Mouse (Mus musculus) 3T3-L1 (cell line): Measurements from ENCODE around the gene Stap2.

Experiments used
- DNase-seq: peaks from one replicate; pipeline ENCODE4 v3.0.0-alpha.2; 2015; ENCODE audit warnings: low read depth, low spot score

The Stap2 gene

DNA sequence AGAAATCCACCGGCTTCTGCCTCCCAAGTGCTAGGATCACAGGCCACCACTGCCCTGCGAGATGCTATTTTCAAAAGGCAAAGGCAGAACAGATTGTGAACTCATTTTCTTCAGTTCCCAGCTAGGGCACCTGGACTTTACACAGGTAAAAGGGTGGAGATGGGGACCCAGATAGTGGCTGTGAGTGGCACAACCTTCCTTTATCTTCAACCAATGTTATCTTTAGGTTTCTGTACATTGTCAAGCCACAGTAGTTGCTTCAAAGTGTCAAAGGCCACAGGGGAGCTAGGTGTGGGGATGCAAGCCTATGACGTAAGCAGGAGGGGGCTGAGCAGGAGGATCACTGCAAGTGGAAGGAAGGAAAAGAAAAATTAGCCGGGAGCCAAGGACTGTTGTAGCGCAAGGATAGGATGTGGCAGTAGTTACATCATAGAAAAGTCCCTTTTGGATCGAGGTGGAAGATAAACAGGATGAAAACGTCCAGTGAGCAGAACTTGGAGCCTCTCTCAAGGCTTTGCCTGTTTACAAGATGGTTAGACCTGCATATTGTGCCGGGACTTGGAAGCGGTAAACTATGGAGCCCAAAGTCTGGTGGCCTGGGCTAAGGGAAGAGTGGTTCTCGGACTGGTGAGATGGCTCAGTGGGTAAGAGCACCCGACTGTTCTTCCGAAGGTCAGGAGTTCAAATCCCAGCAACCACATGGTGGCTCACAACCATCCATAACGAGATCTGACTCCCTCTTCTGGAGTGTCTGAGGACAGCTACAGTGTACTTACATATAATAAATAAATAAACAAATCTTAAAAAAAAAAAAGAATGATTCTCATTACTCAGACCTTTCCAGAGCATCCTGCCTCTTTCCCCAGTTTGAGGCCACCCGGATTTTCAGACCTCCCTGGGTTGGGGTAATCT lies 2.3 kb upstream of the Stap2 start:
- peak; percentile 45 for DNase-seq

DNA sequence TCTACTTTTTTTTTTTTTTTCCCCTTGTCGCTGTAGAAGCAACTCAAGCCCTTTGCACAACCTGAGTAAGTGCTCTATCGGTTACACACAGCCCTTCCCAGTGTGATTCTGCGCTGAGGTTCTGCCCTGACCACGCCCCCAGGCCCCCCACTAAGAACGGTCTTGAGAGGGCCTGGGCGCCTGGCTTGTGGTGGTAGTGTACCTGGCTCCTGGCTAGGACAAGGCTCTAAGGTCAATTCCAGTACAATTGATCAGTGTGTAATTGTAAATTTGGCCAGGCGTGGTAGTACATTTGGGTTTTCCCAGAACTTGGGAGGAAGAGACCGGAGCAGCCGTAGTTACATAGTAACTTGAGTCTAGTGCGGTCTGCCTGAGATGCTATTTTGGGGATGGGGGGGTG lies 1.6 kb upstream of the Stap2 start:
- DNase-seq: no peak

DNA sequence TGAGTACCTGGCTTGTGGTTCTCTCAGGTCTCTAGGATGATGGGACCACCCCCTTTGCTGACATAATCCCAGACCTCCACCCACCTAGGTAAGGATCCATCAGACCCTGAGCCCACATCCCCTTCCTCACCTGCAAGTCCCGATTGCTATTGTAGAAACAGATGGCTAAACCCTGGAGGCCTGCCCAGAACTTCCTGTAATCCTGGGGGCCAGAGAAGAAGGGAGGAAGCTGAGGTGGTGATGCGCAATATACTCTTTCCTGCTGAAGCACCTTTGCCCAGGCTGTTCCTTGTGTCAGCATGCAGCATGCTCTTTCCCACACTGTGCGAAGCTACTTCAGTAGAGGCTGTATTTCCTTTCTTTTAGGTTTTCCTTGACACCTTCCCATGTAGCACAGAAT lies 2.4 kb downstream of the Stap2 start:
- no peak for DNase-seq

DNA sequence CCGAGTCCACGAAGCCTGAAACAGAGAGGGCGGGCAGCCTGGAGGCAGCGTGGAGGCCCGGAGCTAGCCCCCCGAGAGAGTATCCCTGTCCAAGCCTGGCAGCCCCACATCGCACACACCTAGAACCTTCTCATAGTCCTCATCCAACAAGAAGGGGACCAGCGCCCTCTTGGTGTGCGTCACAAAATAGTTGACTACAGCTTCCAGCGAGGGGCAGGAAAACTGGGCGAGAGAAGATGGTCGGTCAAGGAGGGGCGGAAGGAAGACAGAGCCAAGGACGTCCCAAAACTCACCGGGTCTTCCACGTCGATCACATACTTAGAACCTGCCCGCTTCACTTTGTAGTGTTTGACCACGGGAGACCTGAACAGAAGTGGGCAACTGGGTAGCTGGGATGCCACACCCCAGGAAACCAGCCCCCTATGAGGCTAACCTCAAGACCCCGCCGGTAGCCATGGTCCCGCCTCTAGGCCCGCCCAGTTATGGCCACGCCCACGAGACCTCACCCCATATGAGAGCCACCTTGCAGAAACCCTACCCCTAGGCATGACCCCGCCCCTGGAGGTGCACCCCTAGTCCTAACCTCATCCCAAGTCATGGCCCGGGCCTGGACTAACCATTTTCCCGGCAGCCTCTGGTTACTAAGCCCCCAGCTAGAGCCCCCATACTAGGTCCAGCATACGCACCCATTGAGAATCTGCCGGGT lies 5.4 kb downstream of the Stap2 start:
- DNase-seq: no peak

DNA sequence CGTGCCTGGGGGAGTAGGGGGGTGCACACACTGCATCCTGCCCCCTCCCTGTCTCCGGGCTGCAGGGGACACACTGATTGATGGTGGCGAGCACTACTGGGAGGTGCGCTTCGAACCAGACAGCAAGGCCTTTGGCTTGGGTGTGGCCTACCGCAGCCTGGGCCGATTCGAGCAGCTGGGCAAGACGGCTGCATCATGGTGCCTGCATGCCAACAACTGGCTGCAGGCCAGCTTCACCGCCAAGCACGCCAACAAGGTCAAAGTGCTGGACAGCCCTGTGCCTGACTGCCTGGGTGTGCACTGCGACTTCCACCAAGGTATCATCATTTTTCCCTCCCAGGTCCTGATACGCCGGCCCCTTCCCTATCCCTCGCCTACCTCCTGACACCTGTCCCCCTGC lies 9.4 kb downstream of the Stap2 start:
- no peak for DNase-seq

DNA sequence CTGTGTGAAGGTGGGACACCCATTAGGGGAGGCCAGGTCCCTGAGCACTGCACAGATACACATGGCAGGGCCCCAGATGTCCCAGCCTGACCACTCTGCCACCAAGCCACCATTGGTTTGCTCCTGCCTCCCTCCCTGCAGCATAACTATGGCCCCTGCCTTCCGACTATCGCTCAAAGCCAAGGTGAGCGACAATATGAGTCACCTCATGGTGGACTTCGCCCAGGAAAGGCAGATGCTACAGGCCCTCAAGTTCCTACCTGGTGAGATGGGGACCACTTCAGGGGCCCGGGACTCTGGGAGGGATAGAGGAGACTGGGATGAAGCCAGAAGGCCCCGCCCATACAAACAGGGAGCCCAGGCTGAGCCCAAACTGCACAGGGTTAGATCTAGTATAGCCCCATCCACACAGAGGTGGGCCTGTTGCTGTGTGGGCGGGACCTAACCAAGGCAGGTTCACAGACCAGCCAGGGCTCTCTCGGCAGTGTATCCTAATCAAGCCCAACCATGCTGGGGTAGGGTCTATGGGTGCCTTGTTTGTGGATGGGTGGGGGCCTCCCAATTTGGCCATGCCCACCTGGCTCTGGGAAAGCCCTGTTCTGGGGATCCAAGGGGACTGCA lies 15.0 kb downstream of the Stap2 start:
- DNase-seq: no peak

DNA sequence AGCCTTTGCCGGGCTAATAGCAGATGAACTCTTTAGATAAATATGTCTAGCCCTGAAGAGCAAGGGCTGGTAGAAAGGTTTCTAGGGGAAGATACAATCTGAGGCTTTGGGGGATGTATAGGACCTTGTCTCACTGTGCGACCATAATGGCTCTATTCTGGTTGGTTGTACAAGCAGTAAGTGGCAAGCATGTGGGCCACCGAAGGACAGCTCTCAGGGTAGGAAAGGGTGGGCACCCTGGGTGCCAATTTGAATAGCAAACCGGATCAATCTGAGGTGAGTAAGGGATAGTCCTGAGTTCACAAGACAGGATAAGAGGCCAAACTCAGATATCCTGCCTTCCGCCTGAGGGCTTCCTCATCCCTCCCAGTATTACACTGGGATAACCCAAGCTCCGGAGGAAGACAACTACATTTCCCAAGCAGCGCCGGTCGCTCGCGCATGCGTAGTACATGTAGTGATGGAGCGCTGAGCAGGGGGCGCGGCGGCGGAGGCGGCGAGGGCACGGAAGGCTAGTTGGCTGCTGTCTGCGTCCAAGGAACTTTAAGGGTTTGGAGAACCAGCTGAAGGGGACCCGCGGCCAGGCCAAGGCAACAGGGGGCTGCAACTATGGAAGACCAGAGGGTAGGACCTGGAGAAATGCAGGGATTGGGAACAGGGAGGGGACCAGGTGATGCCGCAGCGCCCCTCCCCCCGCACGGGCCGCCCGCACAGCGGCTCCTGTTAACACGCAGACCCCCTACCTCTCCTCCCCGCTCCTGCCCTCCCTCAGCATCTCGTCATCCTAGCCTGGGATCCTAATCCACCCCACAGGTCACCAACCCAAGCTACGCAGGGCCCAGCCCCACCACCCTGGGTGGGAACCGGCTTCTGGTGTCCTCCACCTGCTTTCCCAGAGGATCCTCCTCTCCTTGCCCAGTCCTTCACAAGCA lies 19.1 kb downstream of the Stap2 start, which contains the start of gene Fsd1:
Fsd1 (plus strand) TSS at position 480 of the 932 bp plus-strand sequence.
- peak; percentile 72 for DNase-seq

DNA sequence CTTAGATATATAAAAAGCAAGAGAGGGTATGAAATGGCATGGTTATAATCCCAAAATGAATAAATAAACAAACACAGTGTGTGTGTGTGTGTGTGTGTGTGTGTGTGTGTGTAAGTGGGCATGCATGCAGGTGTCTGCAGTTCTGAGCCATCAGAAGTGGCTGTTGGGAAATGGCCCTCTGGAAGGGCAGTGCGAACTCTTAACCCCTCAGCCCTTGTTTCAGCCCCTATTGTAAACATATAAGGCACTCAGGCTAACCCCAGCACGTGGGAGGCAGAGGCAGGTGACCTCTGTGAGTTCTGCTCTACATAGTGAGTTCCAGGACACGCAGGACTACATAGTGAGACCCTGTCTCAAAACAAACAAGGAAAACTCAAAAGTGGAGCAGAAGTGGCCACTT lies 28.1 kb downstream of the Stap2 start:
- no peak for DNase-seq

DNA sequence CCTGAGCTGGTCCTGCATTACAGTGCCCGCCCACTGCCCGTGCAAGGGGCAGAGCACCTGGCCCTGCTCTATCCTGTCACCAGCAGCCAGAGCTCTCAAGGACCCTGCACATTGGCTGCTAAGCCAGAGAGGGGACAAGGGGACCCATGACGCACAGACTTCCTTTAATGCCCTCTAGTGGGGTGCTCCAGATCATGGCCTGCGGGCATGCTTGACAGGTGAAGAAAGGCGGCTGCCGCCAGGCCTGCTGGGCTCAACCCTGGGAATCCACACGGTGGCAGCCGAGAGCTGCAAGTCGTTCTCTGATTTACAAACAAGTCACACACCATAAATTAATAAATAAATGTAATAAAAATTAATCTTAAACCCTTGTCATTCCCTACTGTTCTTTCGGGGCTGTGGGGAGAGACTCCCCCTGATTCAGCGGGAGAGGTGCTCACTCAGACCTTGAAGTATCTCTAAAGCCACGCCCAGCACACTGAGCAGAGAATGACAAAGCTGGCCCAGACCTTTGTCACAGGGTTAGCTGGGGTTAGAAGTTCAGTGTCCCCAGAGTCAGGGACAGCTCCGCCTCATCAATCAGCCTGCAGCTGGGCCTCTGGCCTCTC lies 29.0 kb downstream of the Stap2 start:
- DNase-seq: peak; percentile 83

DNA sequence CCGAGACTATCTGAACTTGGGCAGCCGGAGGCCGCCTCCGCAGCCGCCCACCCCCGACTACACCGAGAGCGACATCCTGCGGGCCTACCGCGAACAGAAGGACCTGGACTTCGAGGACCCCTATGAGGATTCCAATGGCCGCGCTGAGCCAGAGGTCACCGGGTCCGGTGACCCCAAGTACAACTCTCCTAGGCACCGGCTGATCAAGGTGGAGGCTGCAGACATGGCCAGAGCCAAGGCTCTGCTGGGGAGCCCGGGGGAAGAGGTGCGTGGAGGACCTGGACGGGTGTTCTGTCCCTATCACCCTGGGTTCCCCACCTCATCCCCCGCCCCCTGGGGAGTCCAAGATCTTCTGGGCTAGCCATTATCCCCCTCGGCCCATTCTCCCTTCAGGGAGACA lies 33.9 kb downstream of the Stap2 start:
- no peak for DNase-seq

DNA sequence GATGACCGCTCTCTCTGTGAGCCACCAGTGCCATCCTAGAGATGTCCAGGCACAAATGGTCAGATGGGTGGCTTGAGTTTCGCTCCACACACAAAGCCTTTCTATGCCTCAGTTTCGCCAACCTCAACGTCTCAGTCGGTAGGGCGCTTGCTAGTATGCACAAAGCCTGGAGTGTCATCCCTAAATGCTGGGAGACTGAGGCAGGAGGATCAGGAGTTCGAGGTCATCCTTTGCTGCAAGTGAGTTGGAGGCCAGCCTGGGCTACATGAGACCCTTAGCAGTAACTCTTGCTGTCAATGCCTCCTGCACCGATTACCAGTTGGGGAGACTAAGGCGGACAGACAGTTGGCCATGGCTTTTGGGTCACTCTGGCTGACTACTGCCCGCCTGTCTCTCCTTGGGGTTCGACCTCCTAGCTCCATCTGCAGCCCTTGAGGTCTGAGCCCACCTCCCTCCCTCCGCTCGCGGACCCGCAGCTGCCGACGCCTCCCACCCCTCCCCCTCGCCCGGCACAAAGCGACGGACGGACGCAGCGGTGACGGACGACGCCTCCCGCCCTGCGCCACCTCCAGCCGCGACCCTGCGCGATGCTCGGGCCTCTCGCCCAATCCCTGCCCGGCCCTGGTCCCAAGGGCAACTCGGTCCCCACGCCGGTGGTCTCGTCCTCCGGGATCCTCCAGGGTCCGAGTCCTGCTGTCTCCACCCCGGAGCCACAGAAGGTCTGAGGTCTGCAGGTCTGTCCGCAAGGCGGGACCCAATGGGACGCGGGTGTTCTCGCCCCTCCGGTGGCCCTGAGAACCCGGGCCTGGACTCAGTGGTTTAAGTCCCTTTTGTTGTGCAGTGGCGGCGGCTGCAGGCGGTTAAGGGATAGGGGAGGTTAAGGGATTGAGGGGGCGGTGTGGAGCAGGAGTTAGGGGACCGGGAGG lies 35.2 kb downstream of the Stap2 start, which contains the start of gene Shd:
Shd (plus strand) TSS at position 502 of the 926 bp plus-strand sequence.
- no peak for DNase-seq

DNA sequence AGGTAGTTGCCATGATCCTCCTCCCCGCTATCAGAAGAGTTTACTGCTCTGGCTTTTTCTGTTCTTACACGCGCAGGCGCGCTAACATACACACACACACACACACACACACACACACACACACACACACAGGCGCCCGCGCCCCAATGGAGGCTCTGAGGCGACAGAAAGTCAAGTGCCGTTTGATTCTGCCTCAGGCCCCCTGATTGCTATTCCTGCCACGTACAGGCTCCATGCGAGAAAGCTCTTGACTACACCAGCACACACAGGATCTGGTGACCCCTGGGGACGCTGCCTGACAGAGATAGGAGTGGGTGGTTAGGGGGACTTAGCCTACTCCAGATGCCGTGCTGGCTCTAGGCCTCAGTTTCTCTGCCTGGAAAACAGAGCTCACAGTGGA lies 35.8 kb downstream of the Stap2 start:
- DNase-seq: no peak

DNA sequence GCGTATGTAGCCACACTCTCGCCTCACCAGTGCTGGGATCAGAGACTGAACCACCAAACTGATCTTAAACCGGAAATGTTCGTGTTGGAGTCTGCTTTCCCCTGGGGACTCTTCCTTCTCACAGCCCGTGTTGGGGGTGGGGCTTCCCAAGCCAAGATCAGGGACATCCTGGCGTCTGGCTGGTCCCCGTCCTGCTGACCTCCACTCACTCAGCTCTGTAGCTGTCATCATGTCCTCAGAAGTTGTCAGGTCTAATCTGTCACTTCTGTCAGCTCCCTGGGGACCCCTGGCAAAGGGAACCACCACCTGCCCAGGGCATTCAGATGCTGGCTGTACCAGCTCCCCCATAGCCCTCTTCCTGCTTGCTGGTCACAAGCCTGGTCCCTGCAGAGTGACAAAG lies 37.2 kb downstream of the Stap2 start:
- no peak for DNase-seq

DNA sequence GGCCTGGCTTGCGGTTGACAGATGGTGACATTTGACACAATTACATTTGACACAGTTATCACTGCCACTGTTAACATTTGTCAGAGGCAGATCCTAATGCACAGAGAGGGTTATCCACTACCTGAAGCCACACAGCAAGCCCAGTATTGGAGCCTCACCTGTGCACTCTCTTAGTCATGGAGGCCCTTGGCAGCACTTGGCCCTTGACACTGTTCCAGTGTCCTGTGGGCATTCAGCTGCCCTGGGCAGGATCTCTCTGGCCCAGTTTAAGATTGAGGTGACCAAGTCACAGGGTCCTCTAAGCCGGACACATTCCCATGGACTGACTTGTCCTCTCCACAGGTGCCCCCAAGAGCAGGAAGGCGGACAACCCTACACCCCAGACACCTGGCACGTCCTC lies 38.2 kb downstream of the Stap2 start:
- DNase-seq: no peak

DNA sequence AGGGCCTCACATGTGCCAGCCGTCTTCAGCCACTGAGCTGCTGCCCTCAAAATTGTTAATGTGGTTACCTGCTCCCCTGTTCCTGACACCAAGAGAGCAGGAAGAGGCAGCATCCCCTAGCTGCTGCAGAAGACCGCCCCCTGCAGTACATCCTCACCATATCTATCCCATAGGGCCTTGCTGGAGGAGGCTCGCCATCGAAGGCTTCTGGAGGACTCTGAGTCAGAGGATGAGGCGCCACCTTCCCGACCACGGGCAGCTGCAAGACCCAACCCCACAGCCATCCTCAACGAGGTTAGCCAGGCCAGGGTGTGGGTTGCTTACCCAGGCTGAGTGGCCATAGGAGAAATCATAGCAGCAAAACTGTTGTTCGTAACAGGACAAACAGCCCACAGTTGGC lies 40.4 kb downstream of the Stap2 start:
- DNase-seq: peak; percentile 53

DNA sequence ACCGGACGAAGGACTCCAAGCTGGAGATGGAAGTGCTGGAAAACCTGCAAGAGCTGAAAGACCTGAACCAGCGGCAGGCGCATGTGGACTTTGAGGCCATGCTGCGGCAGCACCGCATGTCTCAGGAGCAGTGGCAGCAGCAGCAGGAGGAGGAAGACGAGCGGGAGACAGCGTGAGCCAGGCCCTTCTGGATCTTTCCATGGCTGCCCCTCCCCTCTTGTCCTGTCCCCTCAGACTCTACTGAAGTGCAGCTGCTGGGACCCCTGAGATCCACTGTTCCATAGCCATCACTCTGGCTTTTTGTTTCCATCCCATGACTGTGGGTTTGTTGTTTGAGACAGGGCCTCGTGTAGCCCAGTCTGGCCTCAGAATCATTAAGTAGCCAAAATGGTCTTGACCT lies 40.9 kb downstream of the Stap2 start:
- DNase-seq: no peak

DNA sequence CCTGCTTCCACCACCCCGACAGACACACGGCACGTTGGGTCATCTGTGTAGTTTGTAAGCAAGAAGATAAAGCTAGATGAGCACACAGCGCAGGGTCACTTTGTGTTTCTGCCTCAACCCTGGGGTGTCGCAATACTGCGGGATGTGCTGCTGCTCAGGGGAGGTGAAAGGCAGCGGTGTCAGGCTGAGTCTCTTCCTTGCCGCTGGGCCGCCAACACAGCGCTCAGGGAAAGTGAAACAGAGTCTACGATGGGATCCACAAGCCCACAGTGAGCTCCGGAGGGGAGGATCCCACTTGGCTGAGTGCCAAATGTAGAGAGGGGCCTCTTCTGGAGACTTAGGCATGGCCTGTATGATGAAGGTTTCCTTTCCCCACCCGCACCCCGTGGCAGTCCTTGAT lies 42.2 kb downstream of the Stap2 start:
- DNase-seq: no peak

DNA sequence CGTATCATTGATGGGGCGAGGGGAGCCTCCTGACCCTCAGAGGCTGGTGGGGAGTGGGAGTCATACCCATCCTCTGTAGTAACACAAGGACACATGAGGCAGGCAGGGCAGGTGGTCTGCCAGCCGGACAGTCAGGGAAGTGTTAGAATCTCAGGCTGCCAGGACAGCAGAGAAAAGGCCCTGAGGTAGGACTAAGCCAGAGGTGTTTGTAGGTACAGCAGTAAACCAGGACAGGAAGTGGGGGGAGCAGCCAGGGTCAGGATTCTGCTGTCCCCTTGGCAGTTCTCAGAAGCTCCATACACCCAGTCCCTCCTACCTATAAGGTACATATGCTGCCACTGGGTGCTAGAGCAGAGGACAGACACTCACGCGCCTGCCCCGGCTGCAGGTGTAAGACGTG lies 43.8 kb downstream of the Stap2 start:
- no peak for DNase-seq

DNA sequence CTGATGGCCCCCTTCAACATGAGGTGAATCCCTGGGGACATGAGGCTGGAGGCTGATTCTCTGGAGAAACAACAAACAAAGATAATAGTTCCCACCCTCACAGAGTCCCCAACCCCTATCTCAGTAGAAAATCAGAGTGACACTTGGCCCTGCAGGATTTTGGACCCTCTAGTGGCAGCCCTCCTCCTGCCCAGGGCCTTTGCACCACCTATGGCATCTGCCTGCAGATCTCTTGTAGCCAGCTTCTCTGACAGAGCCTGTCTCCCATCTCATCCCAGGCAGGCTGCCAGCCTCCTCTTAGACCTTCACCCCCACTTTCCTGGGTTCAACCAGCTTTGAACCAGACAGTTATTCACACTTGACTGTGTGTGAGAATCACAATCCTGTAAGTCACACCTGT lies 44.6 kb downstream of the Stap2 start:
- no peak for DNase-seq
